Mouse (Mus musculus): ENCODE results near the gene Arhgap17. TPM values are rescaled to one million over a fixed set of nuclear protein-coding genes. Genes with fewer than 3 reads are reported as not detected.

The Arhgap17 gene
- total RNA-seq, 2 experiments from 2014 or later = 15.1 to 15.3 TPM

DNA sequence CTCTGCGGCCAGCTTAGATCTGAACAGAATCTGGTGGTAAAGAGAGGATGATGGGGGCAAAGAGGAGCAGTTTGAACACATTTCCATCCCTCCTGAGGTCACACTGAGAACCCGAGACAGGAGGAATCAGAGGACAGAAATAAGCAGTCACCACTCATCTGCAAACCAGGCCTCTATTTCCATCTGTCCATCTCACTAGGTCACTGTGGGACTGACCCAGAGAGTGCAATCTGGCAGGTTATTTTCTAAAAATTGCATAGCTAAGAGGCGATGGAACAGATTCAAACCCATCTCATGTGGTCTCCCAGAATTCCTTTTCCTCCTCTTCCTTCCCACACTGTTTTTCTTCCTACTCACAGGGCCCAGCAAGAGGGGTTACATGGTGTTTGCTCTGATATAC is 81.8 kb downstream of the Arhgap17 start:
- no peak for DNase-seq (ENCODE audit: low spot score)

DNA sequence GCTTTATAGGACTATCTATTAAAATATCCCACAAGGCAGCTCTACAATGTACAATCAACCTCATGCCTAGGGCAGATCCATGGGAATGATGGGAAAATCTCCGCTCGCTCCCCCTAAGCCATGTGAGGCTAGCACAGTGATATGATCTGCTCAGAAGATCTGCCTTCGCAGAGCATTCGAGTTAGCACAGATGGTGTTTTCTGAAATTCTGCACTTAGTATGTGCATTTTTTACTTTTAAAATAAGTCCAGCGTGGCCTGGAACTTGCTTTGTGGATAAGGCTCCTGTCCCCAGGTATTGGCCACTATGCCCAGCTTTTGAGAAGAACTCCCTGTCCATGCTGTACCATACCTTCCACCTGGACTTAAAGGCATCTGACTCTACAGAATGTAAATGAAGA is 83.8 kb downstream of the Arhgap17 start:
- DNase-seq (ENCODE audit: low spot score) = no peak

DNA sequence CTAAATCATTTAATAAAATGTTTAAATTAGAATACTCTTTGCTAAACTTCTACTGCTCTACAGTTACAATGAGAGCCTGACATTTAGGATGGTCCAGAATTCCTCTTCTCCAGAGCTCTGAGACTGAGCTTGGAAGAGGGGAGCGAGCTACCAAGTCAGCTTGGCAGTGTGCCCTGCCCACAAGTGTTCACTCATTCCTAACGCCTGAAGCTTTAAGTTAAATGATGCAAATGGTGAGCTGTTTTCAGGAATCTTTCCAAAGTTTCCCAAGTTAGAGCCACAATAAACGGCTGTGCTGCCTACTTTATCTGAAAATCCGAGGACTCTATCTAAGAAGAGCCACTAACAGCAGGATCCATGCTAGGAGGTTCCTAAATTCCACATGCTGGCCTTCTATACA is 85.9 kb downstream of the Arhgap17 start:
- DNase-seq (ENCODE audit: low spot score) = no peak

DNA sequence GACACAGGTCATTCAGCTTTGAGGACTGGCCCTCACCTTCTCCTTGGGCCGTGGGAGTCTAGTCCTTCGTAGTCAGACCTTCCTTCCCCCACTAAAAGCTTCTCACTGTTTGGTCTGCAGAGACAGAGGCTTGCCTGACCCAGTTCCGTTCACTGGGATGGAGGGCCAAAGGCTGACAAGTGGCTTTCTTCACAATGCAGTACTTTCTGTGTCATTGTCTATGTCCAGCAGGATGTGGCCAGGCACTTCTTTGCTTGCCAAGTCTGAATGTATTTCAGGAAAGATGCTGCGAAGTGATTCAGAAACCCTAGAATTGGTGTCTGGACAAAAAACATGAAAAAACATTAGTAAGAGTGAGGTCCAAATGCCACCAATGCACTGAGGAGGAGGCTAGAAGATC is 89.9 kb downstream of the Arhgap17 start:
- DNase-seq (ENCODE audit: low spot score) = no peak

DNA sequence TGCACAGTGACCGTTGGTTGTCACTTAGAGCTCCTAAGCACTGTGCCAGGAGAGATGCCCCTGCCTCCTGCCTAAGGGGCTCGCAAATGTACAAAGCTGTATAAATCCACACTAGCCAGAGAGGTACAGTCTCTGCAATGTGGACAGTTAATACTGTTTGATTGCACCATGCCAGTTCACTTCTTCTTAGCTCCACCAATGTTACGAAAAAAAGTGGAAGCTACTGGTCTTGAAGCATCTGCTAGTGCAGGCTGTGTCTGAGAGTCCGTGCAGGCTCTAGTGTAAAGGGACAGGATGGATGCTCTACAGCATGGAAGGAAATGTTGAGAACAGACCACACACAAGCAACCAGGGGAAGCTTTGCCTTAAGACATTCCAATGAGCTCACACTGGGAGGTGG is 93.1 kb downstream of the Arhgap17 start:
- no peak for DNase-seq (ENCODE audit: low spot score)

DNA sequence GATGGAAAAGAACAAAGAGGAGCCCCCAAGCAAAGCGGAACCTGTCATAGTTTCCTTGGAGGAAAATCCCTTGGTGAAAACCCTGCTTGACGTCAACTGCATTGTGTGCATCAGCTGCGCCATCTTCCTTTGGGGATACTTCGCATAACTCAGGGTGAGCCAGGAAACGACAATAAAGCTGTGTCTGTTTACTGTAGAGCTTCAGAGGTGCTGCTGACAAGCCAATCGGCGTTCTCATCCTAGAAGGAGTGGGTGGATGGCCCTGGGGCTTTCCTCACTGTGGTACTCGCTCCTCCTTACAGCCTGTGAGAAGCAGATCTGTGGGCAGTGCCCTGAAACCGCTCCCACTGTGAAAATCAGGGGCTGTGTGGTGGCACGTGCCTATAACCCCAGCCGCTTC is 96.7 kb downstream of the Arhgap17 start:
- DNase-seq (ENCODE audit: low spot score) = no peak

DNA sequence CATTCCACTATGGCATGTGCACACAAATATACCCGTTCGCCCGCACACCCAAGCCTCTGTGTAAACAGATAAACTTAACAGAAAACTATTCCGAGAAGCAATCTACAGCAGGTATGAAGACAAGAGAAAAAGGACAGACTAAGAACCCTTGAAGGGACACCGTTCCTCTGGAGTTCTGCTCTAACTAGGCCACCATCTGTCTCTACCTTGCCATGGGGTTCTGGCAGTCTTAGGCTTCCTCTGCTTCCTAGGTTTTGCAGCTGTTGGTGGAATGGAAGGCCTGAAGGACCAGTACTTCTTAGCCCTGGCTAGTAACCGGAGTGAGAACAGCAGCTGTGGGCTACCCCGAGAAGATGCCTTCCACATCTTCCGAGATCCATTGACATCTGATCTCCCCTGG is 111.6 kb downstream of the Arhgap17 start:
- no peak for DNase-seq (ENCODE audit: low spot score)

DNA sequence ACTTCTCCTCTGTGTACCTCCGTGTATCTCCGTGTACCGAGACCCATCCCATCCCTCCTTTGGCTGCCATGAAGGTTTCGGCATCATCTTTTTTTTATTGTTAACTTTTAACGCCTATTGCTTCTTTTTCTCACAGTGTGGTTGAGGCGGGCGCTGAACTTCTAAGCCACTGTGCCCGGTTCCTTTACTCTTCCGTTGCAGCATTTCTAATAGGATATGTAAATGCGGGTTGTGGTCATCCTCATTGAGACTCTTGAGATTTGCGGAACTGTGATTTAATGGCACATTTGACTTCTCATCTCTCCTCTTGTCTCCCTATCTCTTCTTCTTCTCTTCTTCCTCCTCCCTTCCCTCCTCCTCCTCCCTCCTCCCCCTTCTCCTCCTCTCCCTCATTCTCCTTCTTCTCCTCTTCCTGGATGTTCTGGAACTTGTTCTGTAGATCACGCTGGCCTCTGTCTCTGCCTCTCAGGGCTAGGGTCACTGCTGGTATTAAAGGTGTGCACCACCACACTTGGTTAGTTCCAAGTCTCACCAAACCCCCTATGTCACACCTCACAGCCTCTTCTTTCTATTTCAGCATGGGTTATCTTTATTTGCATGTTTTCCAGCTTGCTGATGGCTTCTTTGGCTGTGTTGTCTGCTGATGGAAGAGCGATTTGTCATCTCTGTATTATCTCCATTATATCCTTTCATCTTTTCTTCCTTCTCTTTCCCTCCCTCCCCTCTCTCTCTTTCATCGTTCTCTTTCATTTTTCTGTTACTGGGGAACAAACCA is 115.3 kb downstream of the Arhgap17 start:
- no peak for DNase-seq (ENCODE audit: low spot score)

DNA sequence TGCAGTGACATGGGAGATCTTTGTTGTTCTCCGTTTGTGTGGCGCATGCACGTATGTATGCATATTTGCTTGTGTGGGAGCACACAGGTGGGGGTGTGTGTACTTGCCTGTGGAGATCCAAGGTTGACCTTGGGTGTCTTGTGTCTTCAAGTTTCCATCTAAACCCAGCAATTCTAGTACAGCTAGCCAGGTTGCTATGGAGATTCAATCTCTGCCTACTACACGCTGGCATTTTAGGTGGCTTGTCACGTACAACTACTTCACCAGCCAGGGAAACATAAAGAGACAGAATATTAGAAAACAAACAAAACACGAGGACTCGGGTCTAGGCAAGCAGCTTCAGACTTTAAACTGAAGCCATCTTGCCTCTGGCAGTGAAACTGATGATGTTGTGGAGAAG is 116.3 kb downstream of the Arhgap17 start:
- no peak for DNase-seq (ENCODE audit: low spot score)

DNA sequence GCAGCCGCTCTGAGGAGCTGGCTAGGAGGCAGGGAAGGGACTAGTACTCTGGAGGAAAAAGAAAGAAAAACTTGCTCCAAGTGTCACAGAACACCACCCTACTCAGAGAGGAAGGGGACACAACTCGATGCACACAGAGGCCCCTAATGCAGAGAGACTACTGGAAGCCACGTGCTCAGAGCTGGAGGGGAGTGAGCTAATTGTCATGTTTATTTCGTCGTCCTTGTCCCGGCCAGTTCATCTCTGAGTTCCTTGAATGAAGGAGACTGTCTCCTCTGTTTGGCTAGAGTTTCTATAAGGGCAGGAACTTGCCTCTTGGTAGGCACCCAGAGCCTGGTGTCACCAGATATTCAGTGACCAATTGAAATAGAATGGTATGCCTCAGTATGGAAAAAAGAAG is 118.4 kb downstream of the Arhgap17 start:
- DNase-seq (ENCODE audit: low spot score) = no peak

DNA sequence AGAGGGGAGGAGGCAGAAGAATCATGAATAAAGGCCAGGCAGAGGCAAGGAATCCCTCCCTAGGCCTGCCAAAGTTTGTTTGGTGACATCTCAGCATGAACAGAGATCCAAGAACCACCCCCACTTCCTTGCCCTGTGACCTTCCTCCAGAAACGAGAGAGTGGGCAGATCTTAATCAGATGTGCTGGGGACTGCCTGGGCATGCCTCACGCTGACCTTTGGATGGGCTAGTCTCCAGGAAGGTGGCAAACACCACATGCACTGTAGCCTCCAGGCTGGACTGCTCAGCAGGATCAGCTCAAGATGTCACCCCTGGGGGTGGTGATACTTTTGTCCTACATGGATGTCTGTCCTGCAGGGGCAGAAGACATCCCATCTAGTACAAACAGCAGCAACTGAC is 121.5 kb downstream of the Arhgap17 start:
- no peak for DNase-seq (ENCODE audit: low spot score)

DNA sequence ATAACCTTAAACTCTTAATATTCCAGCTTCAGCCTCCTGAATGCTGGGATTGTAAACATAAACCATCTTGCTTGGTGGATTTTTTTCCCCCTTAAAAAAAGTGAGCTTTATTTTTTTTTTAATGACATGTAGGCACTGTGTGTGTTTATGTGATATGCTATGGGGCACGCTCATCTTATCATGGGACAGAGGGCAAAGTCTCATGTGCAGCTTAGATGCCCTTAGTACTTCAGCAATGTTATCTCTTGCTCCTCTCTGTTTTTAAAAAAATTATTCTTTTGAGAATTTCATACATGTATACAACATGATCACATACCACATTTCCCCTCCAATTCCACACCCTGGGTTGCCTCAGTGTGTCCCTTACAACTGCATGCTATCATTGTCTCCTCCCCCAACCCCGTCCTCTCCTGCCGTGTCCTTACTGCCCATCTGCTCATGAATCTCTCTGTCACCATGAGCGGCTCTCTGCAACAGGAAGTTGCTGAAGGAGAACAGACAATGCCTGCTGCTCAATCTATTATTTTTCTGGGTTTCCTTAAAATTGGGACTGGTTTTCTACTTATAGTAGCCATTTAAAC is 123.1 kb downstream of the Arhgap17 start:
- no peak for DNase-seq (ENCODE audit: low spot score)

DNA sequence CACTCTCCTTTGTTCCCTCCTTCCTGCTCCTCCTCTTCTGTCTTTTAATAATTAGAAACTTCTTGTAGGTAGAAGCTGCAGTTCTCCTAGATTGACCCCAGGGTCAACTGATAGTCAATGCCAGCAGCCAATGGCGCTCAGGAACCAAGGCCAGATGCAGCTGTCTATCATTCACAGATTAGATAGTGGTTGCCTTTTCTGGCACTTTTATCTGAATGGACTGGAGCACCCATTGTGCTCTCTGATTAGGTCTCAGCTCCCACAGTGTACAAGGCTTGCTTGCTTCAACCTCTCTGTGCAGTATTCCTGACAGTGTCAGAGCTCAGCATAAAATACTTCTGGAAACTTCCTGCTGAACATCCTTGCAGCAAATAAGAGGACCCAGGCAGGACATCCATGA is 124.9 kb downstream of the Arhgap17 start:
- no peak for DNase-seq (ENCODE audit: low spot score)

DNA sequence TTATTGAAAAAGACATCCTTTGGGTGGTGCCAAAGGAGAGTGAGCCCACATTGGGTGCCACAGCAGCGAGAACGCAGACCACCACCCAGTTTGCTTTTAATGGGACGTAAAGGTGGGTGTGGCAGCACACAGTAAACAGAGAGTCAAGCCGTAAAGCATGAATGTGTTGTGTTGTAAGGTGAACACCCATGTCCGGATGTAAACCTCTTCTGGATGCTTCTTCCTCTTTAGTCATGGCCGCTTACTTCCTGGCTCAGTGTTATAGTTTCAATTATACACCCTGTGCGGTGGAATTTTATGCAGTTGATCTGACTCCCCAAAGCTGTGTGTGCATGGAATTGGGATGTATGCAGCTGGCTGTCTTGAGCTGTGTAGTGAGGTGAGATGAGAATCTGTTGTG is 127.5 kb downstream of the Arhgap17 start:
- no peak for DNase-seq (ENCODE audit: low spot score)

DNA sequence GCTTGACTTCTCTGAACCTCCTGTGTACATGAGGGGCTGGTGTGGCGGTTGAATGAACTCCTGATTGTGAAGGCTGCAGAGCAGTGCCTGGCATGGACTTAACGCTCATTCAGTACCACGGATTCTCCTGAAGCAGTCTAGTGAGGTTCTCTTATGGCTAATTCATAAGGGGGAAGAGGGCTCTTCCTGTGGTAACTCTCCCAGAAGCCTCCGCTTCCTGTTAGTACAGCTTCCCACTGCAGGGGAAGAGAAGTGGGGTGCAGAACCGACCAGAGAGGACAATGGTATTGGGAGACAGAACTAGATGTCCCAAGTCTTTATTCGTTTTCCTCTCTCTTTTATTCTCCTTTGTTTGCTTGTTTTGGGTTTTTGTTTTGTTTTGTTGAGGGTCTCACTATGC is 129.7 kb downstream of the Arhgap17 start:
- no peak for DNase-seq (ENCODE audit: low spot score)

DNA sequence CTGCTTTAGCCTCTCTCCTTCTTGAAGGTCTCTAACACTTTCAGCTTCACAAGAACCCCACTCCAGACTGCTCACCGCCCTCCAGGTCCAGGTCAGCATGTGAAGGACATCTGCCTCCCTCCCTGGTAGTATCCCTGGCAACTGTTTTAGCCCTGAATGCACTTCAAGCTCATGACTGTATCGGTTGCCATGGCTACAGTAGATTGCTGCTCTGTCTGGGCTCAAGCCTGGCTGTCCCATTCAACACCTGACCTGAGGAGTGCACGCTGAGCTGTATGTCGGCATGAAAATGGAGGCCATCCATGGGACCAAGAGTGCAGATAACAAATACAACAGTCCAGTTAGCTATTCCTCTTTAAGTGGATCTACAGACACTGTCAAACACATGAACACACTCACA is 131.1 kb downstream of the Arhgap17 start:
- DNase-seq (ENCODE audit: low spot score) = no peak

DNA sequence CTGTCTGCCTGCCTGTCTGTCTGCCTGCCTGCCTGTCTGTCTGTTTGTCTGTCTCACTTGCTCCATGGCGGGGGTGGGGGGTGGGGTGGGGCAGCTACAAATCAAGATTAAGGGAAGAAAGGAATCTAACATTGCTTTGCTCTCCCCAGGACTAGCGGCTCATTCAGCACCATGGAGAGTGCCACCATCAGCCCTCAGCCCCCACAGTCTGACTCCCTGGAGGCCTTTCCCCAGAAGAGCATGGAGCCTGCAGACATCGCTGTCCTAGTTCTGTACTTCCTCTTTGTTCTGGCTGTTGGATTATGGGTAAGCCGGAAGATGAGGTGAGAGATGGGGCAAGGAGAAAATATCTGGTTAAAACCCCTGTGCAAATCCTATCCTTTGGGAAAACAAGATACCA is 134.3 kb downstream of the Arhgap17 start:
- DNase-seq (ENCODE audit: low spot score) = no peak

Other genes with a start within 250 kb of the Arhgap17 start
- 10 to 100 TPM; 20.7 to 22.3 TPM for gene Tnrc6a, start 246.0 kb downstream of the Arhgap17 start, total RNA-seq (2021)
- not detected for gene Slc5a11, start 155.1 kb downstream of the Arhgap17 start, total RNA-seq (2021)
- gene Lcmt1, start 131 bp downstream of the Arhgap17 start, total RNA-seq (2021) = 10 to 100 TPM; 26.2 to 29.5 TPM
- gene Aqp8, start 92.4 kb upstream of the Arhgap17 start, total RNA-seq (2021) = under 1 TPM in 1 of 2 experiments, not detected in 1; 0.24 TPM
- gene Zkscan2, start 130.5 kb upstream of the Arhgap17 start, total RNA-seq (2021) = under 1 TPM; 0.02 to 0.07 TPM